Mouse (Mus musculus): ENCODE data around the gene Secisbp2l. TPM values are rescaled to one million over a fixed set of nuclear protein-coding genes. Genes with fewer than 3 reads are reported as not detected.

Gene Secisbp2l
- polyA plus RNA-seq, 1 experiment from 2014 or later, result 40.2 TPM

Other genes starting within 250 kb of the Secisbp2l start
- gene Cep152, start 157.8 kb downstream of the Secisbp2l start, polyA plus RNA-seq (2014; fragmentation: Nextera tagmentation; extraction: Ambion mirVana), result 2.2 and 3.9 TPM in 2 replicates
- 543 and 574 TPM in 2 replicates for gene Eid1, start 109.8 kb downstream of the Secisbp2l start, polyA plus RNA-seq (2014; fragmentation: Nextera tagmentation; extraction: Ambion mirVana)
- 2.0 and 2.2 TPM in 2 replicates for gene Shc4, start 58.7 kb downstream of the Secisbp2l start, polyA plus RNA-seq (2014; fragmentation: Nextera tagmentation; extraction: Ambion mirVana)
- 28.4 and 29.6 TPM in 2 replicates for gene Galk2, start 76.2 kb upstream of the Secisbp2l start, polyA plus RNA-seq (2014; fragmentation: Nextera tagmentation; extraction: Ambion mirVana)
- gene Cops2, start 76.3 kb upstream of the Secisbp2l start, polyA plus RNA-seq (2014; fragmentation: Nextera tagmentation; extraction: Ambion mirVana), result 68.4 and 82.8 TPM in 2 replicates

Measured in midbrain, embryonic 14.5 days (tissue).